Comparison of ENCODE assay signal across 12 mouse cellular contexts in genomic region chr19:23960831-23961447, GRCm38 (mm10).
DNase-seq lines count a peak whose midpoint lies in the region; ATAC-seq lines count a peak whose summit lies in the region.
"Had no signal": no experiment of that assay in that cellular context is flagged by ENCODE, and none has a peak within 500 bp of the region (broad histone marks: within the 10 kb centered on the region; RNA-seq: fewer than 3 reads in every experiment).

No protein-coding gene starts in this region.

- no peaks in the 10 kb centered on the region for H3K36me3 ChIP-seq in forebrain, embryonic 10.5 days (replicated peaks)
- H3K36me3 ChIP-seq in forebrain, embryonic 11.5 days (ENCODE audit: control insufficient read depth, insufficient read depth, low read length) = no peaks in the 10 kb centered on the region
- H3K36me3 ChIP-seq in kidney, embryonic 16.5 days (ENCODE audit: insufficient read depth, low read length) = no peaks in the 10 kb centered on the region
- no peaks in the 10 kb centered on the region for H3K36me3 ChIP-seq in hindbrain, embryonic 13.5 days
- H3K36me3 ChIP-seq in neural tube, embryonic 12.5 days = no peaks in the 10 kb centered on the region
- H3K36me3 ChIP-seq: embryonic facial prominence, embryonic 15.5 days; limb, embryonic 10.5 days; midbrain, embryonic 12.5 days had no signal

- no peak overlapping the region for H3K4me2 ChIP-seq in forebrain, embryonic 11.5 days (ENCODE audit: low read depth, low read length, severe bottlenecking)
- no peak overlapping the region for H3K4me2 ChIP-seq in kidney, embryonic 16.5 days (replicated peaks; ENCODE audit: low read depth, low read length)
- H3K4me2 ChIP-seq in hindbrain, embryonic 13.5 days = no peak overlapping the region
- no peak overlapping the region; the same call in 1 of the 2 replicates for H3K4me2 ChIP-seq in neural tube, embryonic 12.5 days (replicated peaks)
- H3K4me2 ChIP-seq: embryonic facial prominence, embryonic 15.5 days; midbrain, embryonic 12.5 days had no signal

- 84% methylated on average over 6 of the region's 6 CpGs for WGBS in forebrain, embryonic 10.5 days
- WGBS in forebrain, embryonic 11.5 days = 84% methylated on average over 6 of the region's 6 CpGs
- 70% methylated on average over 6 of the region's 6 CpGs for WGBS in kidney, embryonic 16.5 days
- 49% methylated on average over 6 of the region's 6 CpGs for WGBS in hindbrain, embryonic 13.5 days
- 75% methylated on average over 6 of the region's 6 CpGs for WGBS in neural tube, embryonic 12.5 days

- ATAC-seq in forebrain, embryonic 11.5 days (replicated peaks; ENCODE audit: low FRiP score) = no peak
- ATAC-seq in kidney, embryonic 16.5 days (ENCODE audit: low FRiP score, low TSS enrichment) = no peak
- ATAC-seq in hindbrain, embryonic 13.5 days (ENCODE audit: low FRiP score) = peak; percentile 19; the same call in 1 of the 2 replicates
- peak; percentile 39; the same call in 1 of the 2 replicates for ATAC-seq in neural tube, embryonic 12.5 days (ENCODE audit: low FRiP score, low read depth)

- no peaks in the 10 kb centered on the region for H3K9me3 ChIP-seq in forebrain, embryonic 10.5 days
- no peaks in the 10 kb centered on the region for H3K9me3 ChIP-seq in forebrain, embryonic 11.5 days (ENCODE audit: control insufficient read depth, low read length)
- no peaks in the 10 kb centered on the region for H3K9me3 ChIP-seq in kidney, embryonic 16.5 days (ENCODE audit: low read length)
- H3K9me3 ChIP-seq in hindbrain, embryonic 13.5 days = peaks cover 5% of the 10 kb centered on the region; the same call in 1 of the 2 replicates
- no peaks in the 10 kb centered on the region for H3K9me3 ChIP-seq in neural tube, embryonic 12.5 days
- H3K9me3 ChIP-seq: embryonic facial prominence, embryonic 15.5 days; limb, embryonic 10.5 days; midbrain, embryonic 12.5 days had no signal

- DNase-seq in forebrain, embryonic 10.5 days (ENCODE audit: extremely low spot score, low spot score) = no peak
- no peak for DNase-seq in forebrain, embryonic 11.5 days (ENCODE audit: low spot score)
- DNase-seq in kidney, postnatal 25 days = no peak
- DNase-seq in gastrocnemius, adult 18-20 months (ENCODE audit: low spot score) = no peak
- DNase-seq in spleen, adult 12 weeks (ENCODE audit: low spot score) = no peak

- H3K27me3 ChIP-seq in forebrain, embryonic 10.5 days (ENCODE audit: poor library complexity, severe bottlenecking) = peaks cover 9% of the 10 kb centered on the region
- H3K27me3 ChIP-seq in forebrain, embryonic 11.5 days (ENCODE audit: control insufficient read depth, insufficient read depth, low read length) = no peaks in the 10 kb centered on the region
- no peaks in the 10 kb centered on the region; the same call in 1 of the 2 replicates for H3K27me3 ChIP-seq in kidney, embryonic 16.5 days (ENCODE audit: insufficient read depth, low read length)
- H3K27me3 ChIP-seq in hindbrain, embryonic 13.5 days = no peaks in the 10 kb centered on the region
- no peaks in the 10 kb centered on the region for H3K27me3 ChIP-seq in neural tube, embryonic 12.5 days (replicated peaks)
- H3K27me3 ChIP-seq: embryonic facial prominence, embryonic 15.5 days had no signal

- peak overlapping the region; percentile 64 for H3K27ac ChIP-seq in forebrain, embryonic 10.5 days
- no peak overlapping the region for H3K27ac ChIP-seq in forebrain, embryonic 11.5 days (ENCODE audit: low read depth, low read length)
- peak overlapping the region; percentile 6; the same call in 1 of the 2 replicates for H3K27ac ChIP-seq in kidney, embryonic 16.5 days (ENCODE audit: low read length)
- H3K27ac ChIP-seq in hindbrain, embryonic 13.5 days = peak overlapping the region; percentile 58; the same call in 1 of the 2 replicates
- no peak overlapping the region for H3K27ac ChIP-seq in neural tube, embryonic 12.5 days
- H3K27ac ChIP-seq: embryonic facial prominence, embryonic 15.5 days; limb, embryonic 10.5 days; liver, embryonic 14.5 days; midbrain, embryonic 12.5 days had no signal

- no peak overlapping the region; the same call in 1 of the 2 replicates for H3K9ac ChIP-seq in forebrain, embryonic 11.5 days (ENCODE audit: low read length)
- no peak overlapping the region for H3K9ac ChIP-seq in kidney, embryonic 16.5 days (replicated peaks; ENCODE audit: low read length)
- 0 out of 2 replicates have a peak overlapping the region, but pooled peaks have one; percentile 35 for H3K9ac ChIP-seq in hindbrain, embryonic 13.5 days
- no peak overlapping the region for H3K9ac ChIP-seq in neural tube, embryonic 12.5 days
- H3K9ac ChIP-seq: embryonic facial prominence, embryonic 15.5 days; liver, embryonic 14.5 days; midbrain, embryonic 12.5 days had no signal

- peaks cover 38% of the 10 kb centered on the region for H3K4me1 ChIP-seq in forebrain, embryonic 10.5 days
- H3K4me1 ChIP-seq in forebrain, embryonic 11.5 days (replicated peaks; ENCODE audit: control insufficient read depth, insufficient read depth, low read length) = peaks cover 10% of the 10 kb centered on the region; the same call in 1 of the 2 replicates
- H3K4me1 ChIP-seq in kidney, embryonic 16.5 days (ENCODE audit: insufficient read depth, low read length) = peaks cover 23% of the 10 kb centered on the region
- peaks cover 25% of the 10 kb centered on the region for H3K4me1 ChIP-seq in hindbrain, embryonic 13.5 days (replicated peaks)
- H3K4me1 ChIP-seq in neural tube, embryonic 12.5 days = peaks cover 18% of the 10 kb centered on the region

- H3K4me3 ChIP-seq in forebrain, embryonic 10.5 days = no peak overlapping the region
- H3K4me3 ChIP-seq in forebrain, embryonic 11.5 days (ENCODE audit: low read depth, low read length) = no peak overlapping the region
- H3K4me3 ChIP-seq in kidney, embryonic 16.5 days (ENCODE audit: low read length) = no peak overlapping the region
- H3K4me3 ChIP-seq in hindbrain, embryonic 13.5 days = no peak overlapping the region
- H3K4me3 ChIP-seq in neural tube, embryonic 12.5 days = no peak overlapping the region
- H3K4me3 ChIP-seq: embryonic facial prominence, embryonic 15.5 days; limb, embryonic 10.5 days; midbrain, embryonic 12.5 days had no signal

Comparison
In these comparisons a context has a peak if more than half of its experiments do, and no peak if none do; other contexts are left out.
1. H3K27ac ChIP-seq: peak in forebrain, embryonic 10.5 days (single experiment), kidney, embryonic 16.5 days (single experiment) and hindbrain, embryonic 13.5 days (single experiment); none in forebrain, embryonic 11.5 days (single experiment) and neural tube, embryonic 12.5 days (single experiment).
2. ATAC-seq: peak in hindbrain, embryonic 13.5 days (single experiment) and neural tube, embryonic 12.5 days (single experiment); none in forebrain, embryonic 11.5 days (single experiment) and kidney, embryonic 16.5 days (single experiment).